Mouse (Mus musculus): ENCODE results near the gene Rbpms2.

DNA sequence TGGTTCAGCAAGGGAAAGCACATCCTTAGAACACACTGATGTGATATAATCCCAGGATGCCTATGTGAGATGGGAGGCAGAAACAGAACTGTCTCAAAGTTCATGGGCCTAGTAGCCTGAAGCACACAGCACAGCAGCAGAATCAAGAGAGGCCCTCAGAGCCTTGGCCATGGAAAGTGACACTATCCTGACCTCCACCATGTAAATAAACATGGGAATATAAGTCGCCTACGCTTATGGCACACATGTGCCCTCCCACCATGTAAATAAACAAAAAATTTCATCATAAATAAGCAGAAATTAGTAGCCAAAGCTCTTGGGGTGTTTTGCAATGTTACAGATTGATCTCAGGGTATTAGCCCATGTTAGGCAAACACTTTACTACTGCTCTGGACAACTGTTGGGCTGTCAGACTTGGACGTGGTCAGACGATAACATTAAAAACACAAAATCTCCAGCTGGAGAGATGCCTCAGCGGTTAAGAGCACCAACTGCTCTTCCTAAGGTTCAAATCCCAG is 17.4 kb upstream of the Rbpms2 start:
- TF ChIP-seq CTCF (IDR thresholded peaks at IDR 0.05) = no peak
- TF ChIP-seq EP300 (IDR thresholded peaks at IDR 0.05) = no peak

Measured in lung, postnatal 0 days (tissue).